Mouse (Mus musculus) liver, adult 2 months (tissue): ENCODE measurements around the gene St6galnac3. TPM values are rescaled to one million over a fixed set of nuclear protein-coding genes. Genes with fewer than 3 reads are reported as not detected.

Experiments
- DNase-seq: peaks from one replicate; pipeline ENCODE4 v3.0.0-alpha.2; 2011; ENCODE audit warnings: low read depth, low spot score; ENCODE audit errors: extremely low read depth
- H3K27ac ChIP-seq: fragments of 200-500 bp; replicated peaks from 2 replicates; pipeline ENCODE4 v1.5.1; 2012; ENCODE audit warnings: low read depth, mild to moderate bottlenecking, control low read depth, inconsistent platforms, low read length; ENCODE audit not compliant: insufficient read depth
- H3K27me3 ChIP-seq: fragments of 200-500 bp; 2 replicates; pipeline ENCODE4 v1.6.1; 2012; ENCODE audit warnings: mild to moderate bottlenecking, moderate library complexity, low read length, inconsistent platforms; ENCODE audit not compliant: control insufficient read depth, insufficient read depth
- H3K36me3 ChIP-seq: fragments of 200-500 bp; 2 replicates; pipeline ENCODE4 v1.6.1; 2012; ENCODE audit warnings: low read length, inconsistent platforms; ENCODE audit not compliant: control insufficient read depth, insufficient read depth
- H3K4me1 ChIP-seq: fragments of 200-500 bp; 2 replicates; pipeline ENCODE4 v1.6.1; 2011; ENCODE audit warnings: low read length; ENCODE audit not compliant: control insufficient read depth, insufficient read depth
- H3K4me3 ChIP-seq: fragments of 200-500 bp; 2 replicates; pipeline ENCODE4 v1.5.1; 2011; ENCODE audit warnings: low read depth, mild to moderate bottlenecking, control low read depth, low read length, moderate library complexity; ENCODE audit not compliant: insufficient read depth
- H3K79me2 ChIP-seq: fragments of 200-500 bp; 2 replicates; pipeline ENCODE4 v1.6.1; 2012; ENCODE audit warnings: inconsistent platforms, mild to moderate bottlenecking, low read length, moderate library complexity; ENCODE audit not compliant: control insufficient read depth, insufficient read depth
- H3K9ac ChIP-seq: fragments of 200-500 bp; 2 replicates; pipeline ENCODE4 v1.6.1; 2012; ENCODE audit warnings: low read depth, mild to moderate bottlenecking, control low read depth, inconsistent platforms, low read length
- CTCF ChIP-seq: fragments of 200-500 bp; IDR thresholded peaks from 2 replicates; pipeline ENCODE4 v1.5.1; 2011; ENCODE audit warnings: low read depth, low read length, control low read depth
- POLR2A ChIP-seq: fragments of 200-500 bp; IDR thresholded peaks from 2 replicates; pipeline ENCODE4 v1.6.1; 2011; ENCODE audit warnings: low read length, control low read depth; ENCODE audit not compliant: insufficient read depth; ENCODE audit errors: extremely low read depth
- WGBS: fragments of 180-500 bp; shearing (Covaris S2); methylation state at CpG from one replicate; pipeline ENCODE4 v1.1.7; 2018; 5-methylcytosine and 5-hydroxymethylcytosine counted together
- polyA plus RNA-seq: library from polyadenylated mRNA; depleted of rRNA; stranded (reverse); fragments of >200 nt; gene quantifications from 2 replicates; pipeline ENCODE4 v1.2.3, GENCODE M21; 2012
- total RNA-seq: library from RNA; depleted of rRNA; stranded (reverse); fragments of >200 nt; gene quantifications from 2 replicates; pipeline ENCODE4 v1.2.3, GENCODE M21; 2014

St6galnac3 gene
- total and polyA plus RNA-seq, 2 experiments: 0.24 to 0.83 TPM

DNA sequence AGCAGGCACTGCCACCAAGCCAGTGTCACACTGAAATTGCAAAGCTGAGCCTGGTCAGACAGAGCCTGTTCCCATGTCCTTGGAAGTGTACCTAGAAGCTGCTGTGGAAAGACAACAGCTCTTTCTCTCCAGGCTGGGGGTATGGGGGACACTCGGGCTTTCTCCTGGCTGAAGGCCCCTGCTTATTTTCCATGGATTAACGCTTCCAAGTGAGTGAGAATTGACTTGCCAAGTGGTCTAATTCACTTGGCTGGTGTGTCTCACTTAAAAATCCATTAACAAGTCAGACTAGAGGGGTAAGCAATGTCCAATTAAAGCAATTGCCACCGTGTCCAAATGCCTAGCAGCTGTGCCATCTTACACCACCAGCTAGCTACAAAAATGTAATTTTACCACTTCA lies 140.1 kb downstream of the St6galnac3 start:
- Histone ChIP-seq H3K4me3 (no peak overlapping the region), H3K9ac (no peak overlapping the region), H3K79me2 (no peaks in the 10 kb centered on the region), H3K27me3 (no peaks in the 10 kb centered on the region), H3K36me3 (no peaks in the 10 kb centered on the region), H3K27ac (no peak overlapping the region), H3K4me1 (no peaks in the 10 kb centered on the region)
- no peak for DNase-seq
- TF ChIP-seq CTCF: no peak
- no peak for TF ChIP-seq POLR2A
- WGBS: 94% methylated on average over 3 of the region's 3 CpGs

DNA sequence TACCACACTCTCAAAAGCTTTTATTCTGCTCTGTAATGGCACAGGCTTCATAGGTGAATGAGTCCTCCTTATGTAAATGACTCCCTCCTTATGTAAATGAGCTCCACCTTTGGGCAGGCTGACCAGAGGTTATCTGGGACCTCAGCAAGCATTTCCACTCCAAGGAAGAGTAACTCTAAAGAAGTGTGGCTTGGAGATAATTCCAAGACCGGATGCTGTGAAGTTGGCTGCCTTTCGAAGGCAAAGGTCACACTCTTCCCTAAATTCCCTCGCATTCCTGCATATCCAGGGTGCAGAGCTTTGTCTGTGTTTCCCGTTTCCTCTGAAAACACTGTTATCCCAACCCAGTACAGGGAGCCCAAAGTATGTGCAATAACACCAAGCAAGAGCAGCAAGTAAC lies 142.9 kb downstream of the St6galnac3 start:
- no peak overlapping the region for H3K27ac ChIP-seq
- H3K27me3 ChIP-seq: no peaks in the 10 kb centered on the region
- no peaks in the 10 kb centered on the region for H3K79me2 ChIP-seq
- TF ChIP-seq CTCF: no peak
- TF ChIP-seq POLR2A: no peak
- WGBS: 46% methylated on average over 4 of the region's 4 CpGs
- no peak for DNase-seq
- no peak overlapping the region for H3K4me3 ChIP-seq
- H3K9ac ChIP-seq: no peak overlapping the region
- H3K4me1 ChIP-seq: no peaks in the 10 kb centered on the region
- no peaks in the 10 kb centered on the region for H3K36me3 ChIP-seq

DNA sequence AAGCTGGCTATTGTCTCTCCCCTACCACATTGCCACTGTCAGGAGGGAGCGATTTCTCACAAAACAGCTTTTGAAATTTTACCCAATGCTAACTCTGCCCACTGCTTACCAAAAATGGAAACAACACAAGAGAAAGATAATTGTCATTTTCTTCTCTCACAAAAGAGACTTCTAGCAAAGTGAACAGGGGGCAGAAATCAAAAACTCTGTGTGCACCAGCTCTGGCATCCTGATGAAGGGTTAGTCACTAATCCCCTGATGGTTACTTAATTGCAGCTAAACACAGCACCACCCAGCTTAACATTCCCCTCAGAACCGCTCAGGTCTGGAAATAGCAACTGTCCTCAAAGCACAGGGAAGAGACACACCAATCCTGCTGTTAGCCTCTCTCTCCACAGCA lies 144.3 kb downstream of the St6galnac3 start:
- DNase-seq: no peak
- H3K27ac ChIP-seq: no peak overlapping the region
- no peak overlapping the region for H3K4me3 ChIP-seq
- H3K9ac ChIP-seq: no peak overlapping the region
- 70% methylated on average over 2 of the region's 2 CpGs for WGBS
- H3K27me3 ChIP-seq: no peaks in the 10 kb centered on the region
- no peaks in the 10 kb centered on the region for H3K36me3 ChIP-seq
- no peaks in the 10 kb centered on the region for H3K4me1 ChIP-seq
- TF ChIP-seq CTCF: no peak
- no peak for TF ChIP-seq POLR2A
- H3K79me2 ChIP-seq: no peaks in the 10 kb centered on the region

DNA sequence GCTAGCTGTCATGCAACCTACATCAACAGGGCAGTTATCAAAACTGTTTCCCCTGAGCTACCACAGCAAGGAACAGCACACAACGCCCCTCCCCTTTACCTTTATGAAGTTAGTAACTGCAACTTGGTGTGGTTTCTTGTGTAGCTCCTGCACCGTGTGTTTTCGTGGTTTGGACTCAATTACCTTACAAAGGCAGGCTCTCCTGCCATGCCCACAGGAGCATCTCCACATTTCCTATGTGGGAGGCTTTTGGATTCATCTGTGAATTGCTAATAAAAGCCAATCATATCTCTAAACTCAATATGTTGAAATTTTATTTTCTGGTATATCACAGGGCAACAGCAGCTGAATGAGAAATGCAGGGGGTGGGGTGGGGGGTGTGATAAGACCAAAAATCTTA lies 144.8 kb downstream of the St6galnac3 start:
- Histone ChIP-seq H3K79me2 (no peaks in the 10 kb centered on the region), H3K36me3 (no peaks in the 10 kb centered on the region), H3K9ac (no peak overlapping the region), H3K27ac (no peak overlapping the region), H3K27me3 (no peaks in the 10 kb centered on the region), H3K4me1 (no peaks in the 10 kb centered on the region), H3K4me3 (no peak overlapping the region)
- WGBS: 84% methylated on average over 3 of the region's 3 CpGs
- DNase-seq: no peak
- TF ChIP-seq CTCF (no peak), POLR2A (no peak)

DNA sequence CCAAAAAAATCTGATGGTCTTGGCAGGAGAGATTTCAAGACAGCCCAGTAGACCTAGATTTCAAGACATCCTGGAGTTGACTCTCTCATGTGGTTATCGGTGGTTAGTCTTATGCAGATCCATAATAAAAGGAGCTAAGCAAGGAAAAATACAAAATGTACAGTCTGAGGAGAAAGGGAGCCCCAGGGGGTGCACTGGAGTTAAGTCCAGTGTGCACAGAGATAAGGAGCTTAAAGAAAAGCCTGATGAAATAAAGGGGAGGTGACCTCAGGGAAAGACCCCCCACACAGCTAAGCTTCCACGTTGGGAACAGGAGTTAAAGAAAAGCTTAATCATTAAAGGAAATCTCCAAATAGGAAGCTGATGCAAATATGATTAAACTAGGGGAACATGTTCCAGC lies 147.7 kb downstream of the St6galnac3 start:
- DNase-seq: no peak
- Histone ChIP-seq H3K4me3 (no peak overlapping the region), H3K36me3 (no peaks in the 10 kb centered on the region), H3K27me3 (no peaks in the 10 kb centered on the region), H3K79me2 (no peaks in the 10 kb centered on the region), H3K27ac (no peak overlapping the region), H3K4me1 (no peaks in the 10 kb centered on the region), H3K9ac (no peak overlapping the region)
- no peak for TF ChIP-seq CTCF
- no peak for TF ChIP-seq POLR2A
- 66% methylated on average over 2 of the region's 2 CpGs for WGBS

DNA sequence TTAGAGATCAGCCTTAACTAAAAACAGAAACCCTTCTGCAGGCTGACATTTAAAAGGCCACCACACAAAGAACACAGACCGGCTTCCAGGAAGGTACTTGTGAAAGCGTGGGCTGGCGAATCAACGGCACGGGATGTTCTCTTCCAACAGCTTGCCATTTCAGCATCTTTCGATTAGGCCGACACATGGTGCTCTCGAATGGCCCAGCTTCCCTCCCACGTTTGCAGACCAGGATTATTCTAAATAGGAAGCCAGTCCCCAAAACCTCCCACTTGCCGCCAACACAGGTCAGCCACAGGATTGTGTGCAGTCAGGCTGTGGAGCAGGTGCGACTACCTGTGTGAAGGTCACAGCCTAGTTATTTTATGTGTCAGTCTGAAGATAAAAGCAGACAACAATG lies 153.8 kb downstream of the St6galnac3 start:
- 68% methylated on average over 11 of the region's 11 CpGs for WGBS
- no peak overlapping the region for H3K27ac ChIP-seq
- no peak overlapping the region for H3K4me3 ChIP-seq
- no peaks in the 10 kb centered on the region for H3K27me3 ChIP-seq
- H3K36me3 ChIP-seq: no peaks in the 10 kb centered on the region
- H3K9ac ChIP-seq: no peak overlapping the region
- DNase-seq: peak; percentile 28
- H3K79me2 ChIP-seq: no peaks in the 10 kb centered on the region
- TF ChIP-seq POLR2A: no peak
- TF ChIP-seq CTCF: no peak
- H3K4me1 ChIP-seq: no peaks in the 10 kb centered on the region
